Mouse (Mus musculus) thymus, postnatal 10 days (tissue): ENCODE data around the gene Atl1.
A peak's percentile ranks its signal among the peaks of the same experiment; 100 is the strongest.

Experiments used
- DNase-seq, 2 experiments: peaks; one replicate each; pipeline ENCODE4 v3.0.0; 2021; ENCODE audit warnings: low spot score in 2 of 2

Gene Atl1

DNA sequence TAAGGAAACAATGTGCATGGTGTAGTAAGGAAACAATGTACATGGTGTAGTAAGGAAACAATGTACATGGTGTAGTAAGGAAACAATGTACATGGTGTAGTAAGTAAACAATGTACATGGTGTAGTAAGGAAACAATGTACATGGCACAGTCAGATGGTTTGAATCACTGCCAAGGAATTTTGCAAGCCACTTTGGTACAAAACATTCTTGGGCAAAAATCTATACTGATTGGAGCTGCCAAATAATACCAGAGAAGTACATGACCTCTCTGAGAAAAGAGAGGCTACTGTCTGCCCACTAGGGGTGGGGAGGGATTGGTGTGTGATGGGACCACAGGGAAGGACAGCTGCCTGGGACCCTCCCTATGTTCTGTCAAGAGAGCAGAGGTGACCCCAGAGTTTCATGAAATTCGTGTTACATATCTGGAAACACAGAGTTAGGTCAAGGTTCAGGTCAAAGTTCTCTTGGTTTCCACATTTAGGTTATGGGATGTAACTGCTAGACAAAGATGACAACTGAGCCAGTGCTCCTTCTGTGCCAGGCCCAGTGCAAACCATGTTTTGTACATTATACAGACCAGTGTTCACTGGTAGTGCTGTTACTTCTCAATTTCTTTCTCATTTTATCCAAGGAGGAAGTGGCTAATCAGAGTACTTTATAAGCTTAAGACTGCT, 49.4 kb downstream of the Atl1 start:
- DNase-seq: no peak

GRCm38 (mm10) chr12:69945861-69946260, 53.4 kb downstream of the Atl1 start:
- DNase-seq: no peak

- no peak for DNase-seq
Measured at GRCm38 (mm10) chr12:69947502-69947901, 55.1 kb downstream of the Atl1 start.

DNA sequence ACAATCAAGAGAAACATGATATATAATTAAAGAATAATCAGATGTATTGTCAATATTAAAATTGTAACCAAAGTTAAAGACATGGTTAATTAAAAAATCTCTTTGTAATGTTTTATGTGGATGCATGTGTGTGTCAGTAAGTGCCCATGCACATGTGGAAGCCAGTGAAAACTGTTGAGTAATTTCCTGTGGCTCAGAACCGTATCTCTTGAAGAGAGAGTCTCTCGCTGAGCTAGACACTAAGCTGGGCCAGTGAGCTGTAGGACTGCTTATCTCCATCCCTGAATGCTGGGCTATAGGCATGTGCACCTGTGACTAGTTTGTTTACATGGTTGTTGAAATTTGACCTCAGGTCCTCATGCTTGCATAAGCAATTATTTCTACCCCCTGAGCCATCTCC, 65.0 kb downstream of the Atl1 start:
- DNase-seq: no peak

DNA sequence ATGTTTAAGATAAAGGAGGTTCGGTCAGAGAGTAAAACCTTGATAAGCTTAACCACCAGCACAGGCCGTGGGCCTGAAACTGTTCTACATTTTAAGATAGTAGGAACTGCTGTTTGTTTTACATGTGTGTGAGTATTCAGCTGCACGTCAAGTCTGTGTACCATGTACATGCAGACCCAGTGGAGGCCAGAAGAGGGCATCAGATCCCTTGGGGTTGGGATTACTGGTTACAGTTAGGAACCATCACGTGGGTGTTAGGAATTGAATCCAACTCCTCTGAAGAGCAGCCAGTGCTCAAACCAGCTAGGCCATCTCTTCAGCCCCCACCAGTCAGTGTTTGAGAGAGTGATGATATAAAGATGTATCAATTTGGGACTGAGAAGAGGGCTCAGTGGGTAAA, 70.1 kb downstream of the Atl1 start:
- peak; percentile 66 for DNase-seq

GRCm38 (mm10) chr12:69963141-69963540, 70.7 kb downstream of the Atl1 start:
- DNase-seq: peak; percentile 12 to 15

- no peak for DNase-seq
Measured at GRCm38 (mm10) chr12:69965644-69966043, 73.2 kb downstream of the Atl1 start.

DNA sequence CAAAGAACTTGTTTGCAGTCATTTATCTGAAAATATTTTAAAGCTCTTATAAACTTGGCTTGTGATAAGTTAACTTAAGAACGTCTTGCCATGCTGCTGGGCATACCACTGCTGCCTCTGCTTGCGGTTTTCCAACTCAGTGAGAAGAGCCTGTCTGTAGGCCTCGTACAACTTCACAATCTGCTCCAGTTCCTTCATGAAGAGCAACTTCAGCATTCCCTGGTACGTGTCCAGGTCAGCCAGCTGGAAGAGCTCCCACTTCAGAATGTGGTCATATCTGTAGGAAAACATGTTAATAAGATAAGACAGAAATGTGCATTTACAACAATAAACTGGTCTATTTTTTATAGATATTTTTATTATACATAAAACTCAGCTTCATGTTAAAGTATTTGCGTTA, 73.7 kb downstream of the Atl1 start:
- no peak for DNase-seq

GRCm38 (mm10) chr12:69967112-69967511, 74.7 kb downstream of the Atl1 start:
- no peak for DNase-seq

DNA sequence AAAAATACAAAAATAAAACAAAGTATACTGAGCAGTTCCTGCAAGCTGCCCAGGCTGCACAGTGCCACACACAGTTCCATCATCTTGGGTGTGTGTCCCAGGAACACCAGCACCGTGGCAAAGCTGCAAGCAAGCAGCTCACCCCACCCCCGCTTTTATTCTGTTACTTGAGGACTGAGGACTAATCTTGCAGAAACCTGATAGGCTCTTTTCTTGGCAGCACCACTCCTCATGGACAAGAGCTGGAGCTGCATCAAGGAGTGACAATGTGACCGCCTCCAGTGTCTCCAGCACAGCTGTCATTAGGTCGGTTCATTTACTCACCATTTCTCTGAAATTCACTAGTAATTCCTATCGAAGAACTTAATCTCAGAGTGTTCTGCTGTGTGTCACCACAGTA, 75.7 kb downstream of the Atl1 start:
- DNase-seq: no peak

DNA sequence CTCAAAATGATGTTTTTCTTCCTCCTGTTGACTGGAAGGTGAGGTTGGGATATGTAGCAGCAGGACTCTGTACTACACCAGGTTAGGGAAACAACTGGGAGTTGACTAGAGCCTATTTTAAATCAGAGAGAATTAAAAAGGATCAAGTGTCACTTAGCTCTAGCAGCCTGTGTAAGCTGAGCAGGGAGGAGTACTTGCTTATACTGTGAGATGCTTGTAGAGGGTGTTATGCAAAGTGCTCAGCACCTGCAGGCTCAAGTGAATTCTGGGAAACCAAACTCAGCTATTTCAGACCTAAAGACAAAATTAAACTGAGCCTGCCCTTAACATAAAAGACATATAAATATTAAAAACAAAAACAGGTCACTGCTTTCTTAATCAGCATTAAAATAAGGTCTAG, 81.3 kb downstream of the Atl1 start:
- DNase-seq: no peak

DNA sequence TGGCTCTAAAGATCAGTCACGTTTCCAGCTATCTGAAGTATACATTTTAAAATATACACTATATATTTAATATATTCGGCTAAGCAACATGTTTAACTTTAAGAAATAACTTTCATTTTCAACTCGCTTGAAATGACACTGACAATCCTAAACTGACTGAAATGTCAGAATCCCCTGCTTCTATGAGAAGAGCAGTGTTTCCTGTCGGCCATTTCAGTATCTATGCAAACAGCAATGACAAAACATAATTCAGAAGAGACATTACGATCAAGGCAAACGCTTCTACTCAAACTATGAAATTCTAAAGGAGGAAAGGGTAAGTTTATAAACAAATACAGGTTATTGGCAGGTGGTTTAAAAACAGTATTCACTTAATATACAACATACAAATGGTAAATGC, 84.3 kb downstream of the Atl1 start:
- no peak for DNase-seq

DNA sequence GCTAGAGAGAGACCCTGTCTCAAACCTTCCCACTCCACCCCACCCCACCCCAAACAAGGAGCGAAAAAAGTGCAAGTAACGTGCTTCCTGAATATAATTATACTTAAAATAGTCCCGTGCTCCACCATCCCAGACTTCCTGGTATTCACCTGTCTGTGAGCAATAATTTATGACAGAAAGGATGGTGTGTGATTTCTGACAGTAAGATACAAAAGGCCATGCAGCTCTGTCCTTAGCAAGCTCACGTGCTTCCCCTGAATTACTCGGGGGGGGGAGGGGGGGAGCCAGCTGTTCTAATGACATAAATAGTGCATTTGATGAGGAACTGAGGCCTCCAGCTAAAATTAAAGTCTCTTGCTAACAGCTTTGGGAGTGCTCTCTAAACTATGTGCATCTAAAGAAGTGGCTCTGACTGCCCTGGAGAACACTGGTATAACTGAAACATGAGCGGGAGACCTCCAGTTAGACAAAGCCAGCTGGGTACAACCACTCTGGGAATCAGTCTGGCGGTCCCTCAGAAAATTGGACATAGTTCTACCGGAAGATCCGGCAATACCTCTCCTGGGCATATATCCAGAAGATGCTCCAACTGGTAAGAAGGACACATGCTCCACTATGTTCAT, 85.1 kb downstream of the Atl1 start:
- DNase-seq: no peak

DNA sequence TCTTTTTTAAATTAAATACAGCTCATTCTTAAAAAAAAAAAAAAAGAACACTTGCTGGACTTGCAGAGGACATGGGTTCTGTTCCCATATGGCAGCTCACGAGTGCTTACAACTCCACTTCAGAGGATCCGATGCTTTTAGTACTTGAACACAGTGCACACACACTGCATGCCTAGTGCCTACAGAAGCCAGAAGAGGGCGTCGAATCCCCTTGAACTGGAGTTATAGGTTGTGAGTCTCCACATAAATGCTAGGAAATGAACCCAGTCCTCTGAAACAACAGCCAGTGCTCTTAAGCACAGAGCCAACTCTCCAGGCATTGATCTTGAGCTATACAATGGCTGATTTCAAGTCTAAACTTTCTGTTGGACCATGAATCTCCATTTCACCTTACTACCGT, 90.5 kb downstream of the Atl1 start:
- DNase-seq: peak in 1 of 2 experiments; percentile 33

DNA sequence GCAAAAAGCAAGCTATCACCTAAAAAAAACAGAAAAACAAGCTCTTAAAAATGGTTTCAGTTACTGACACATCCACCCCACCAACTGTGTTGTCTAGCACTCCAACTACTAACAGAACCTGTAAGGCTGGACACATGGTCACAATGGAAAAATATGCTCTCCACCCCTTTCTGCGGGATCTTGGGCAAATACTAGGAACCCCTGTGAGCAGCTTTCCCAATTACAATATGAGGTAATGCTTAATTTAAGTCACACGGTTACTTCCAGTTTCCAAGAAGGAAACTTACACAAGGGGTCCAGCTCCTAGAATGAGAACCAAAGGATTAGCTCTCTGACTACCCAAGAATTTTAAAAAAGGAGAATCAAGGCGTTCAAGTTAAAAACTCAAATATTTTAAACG, 93.1 kb downstream of the Atl1 start:
- no peak for DNase-seq

DNA sequence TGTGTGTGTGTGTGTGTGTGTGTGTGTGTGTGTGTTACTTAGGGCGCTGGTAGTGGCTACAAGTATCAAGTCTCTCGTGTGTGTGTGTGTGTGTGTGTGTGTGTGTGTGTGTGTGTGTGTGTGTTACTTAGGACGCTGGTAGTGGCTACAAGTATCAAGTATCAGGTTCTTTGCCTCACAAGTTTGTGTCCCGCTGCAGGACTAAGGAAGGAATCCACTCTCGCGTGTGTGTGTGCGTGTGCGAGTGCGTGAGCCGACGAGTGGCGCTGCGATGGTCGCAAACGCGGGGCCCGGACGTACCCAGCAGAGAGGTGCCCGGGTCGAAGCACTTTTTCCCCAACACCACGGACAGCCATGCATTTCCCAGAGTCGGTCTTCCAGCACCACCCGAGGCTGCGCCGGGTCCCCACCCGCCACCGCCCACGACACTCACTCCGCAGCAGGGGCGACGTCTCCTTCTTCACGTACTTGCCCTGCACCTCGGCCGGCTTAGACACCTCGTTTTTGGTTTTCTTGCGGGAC, 93.9 kb downstream of the Atl1 start:
- no peak for DNase-seq

DNA sequence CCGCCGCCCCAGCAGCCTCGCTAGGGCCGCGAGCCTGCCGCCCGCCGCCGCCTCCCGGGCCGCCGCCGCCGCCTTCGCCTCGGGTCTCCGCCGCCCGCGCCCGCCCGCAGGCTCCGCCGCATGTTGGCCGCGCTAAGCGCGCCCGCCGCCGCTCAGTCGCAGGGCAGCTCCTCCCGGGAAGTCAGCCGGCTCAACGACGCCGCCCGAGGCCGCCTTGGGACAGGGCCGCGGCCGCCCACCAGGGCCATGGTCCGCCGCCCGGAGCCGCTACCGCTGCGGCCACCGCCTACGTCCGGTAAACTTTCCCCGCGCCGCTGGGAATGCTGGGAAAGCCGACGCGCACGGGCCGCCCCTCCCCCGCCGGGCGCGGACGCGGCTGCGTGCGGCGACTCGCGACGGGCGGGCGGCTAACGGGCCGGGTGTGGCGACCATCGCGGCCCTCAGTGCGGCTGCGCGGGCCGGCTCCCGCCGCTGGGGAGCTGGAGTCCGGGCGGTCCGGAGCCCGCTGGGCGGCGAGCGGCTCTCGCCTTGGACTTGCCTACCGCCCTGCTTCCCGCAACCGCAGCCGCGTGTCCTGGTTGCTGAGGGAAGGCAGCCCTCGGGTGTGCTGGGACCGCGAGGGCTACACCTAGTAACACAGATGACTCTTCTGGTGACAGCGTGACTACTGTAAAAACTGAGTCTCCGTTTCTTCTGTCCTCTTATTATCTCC, 94.5 kb downstream of the Atl1 start, which contains the start of gene Sav1:
Gene Sav1, minus strand, starts transcription at position 217 of the 712 bp plus-strand sequence.
- peak; percentile 20 to 42 for DNase-seq

DNA sequence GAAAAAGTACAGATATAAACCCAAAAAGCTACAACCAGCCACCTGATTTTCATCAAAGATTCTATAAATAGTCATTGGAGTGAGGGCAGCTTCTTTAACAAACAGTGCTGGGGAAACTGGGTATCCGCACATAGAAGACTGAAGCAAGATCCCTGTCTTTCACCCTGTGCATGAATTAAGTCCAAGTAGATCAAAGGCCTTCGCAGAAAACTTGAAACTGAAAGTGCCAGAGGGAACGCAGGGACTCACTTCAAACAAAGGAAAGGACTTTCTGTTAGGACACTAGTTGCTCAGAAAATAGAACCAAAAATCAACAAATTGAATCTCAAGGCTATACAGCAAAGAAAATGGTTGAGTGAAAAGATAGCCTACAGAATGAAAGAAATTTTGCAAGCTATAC, 103.0 kb downstream of the Atl1 start:
- no peak for DNase-seq

- DNase-seq: no peak
Measured at GRCm38 (mm10) chr12:69998186-69998983, 106.0 kb downstream of the Atl1 start.

DNA sequence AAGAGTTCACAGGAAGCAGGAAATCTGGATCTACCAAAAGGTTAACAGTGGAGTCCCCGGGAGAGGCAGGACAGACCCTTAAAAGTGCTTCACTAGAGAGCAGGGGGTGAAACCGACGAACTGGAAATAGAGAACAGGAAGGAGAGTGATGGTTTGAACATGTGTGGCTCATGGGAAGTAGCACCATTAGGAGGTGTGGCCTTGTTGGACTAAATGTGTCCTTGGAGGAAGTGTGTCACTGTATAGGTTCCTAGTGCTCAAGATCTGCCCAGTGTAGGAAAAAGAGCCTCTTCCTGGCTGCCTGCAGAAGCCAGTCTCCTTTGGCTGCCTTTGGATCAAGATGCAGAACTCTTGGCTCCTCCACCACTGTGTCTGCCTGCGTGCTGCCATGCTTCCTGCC, 112.7 kb downstream of the Atl1 start:
- no peak for DNase-seq

GRCm38 (mm10) chr12:70010356-70010755, 117.9 kb downstream of the Atl1 start:
- no peak for DNase-seq

GRCm38 (mm10) chr12:70011681-70012080, 119.3 kb downstream of the Atl1 start:
- no peak for DNase-seq
